Mouse (Mus musculus): ENCODE measurements around the gene Agtpbp1. TPM values are rescaled to one million over a fixed set of nuclear protein-coding genes. Genes with fewer than 3 reads are reported as not detected.

Gene Agtpbp1
- polyA plus RNA-seq, 1 experiment from 2014 or later, result 14.9 TPM

GRCm38 (mm10) chr13:59572549-59572948 is 12.5 kb downstream of the Agtpbp1 start:
- no peak overlapping the region for H3K4me2 ChIP-seq
- no peaks in the 10 kb centered on the region for H3K9me3 ChIP-seq (replicated peaks)
- ATAC-seq (ENCODE audit: insufficient number of reproducible peaks, low FRiP score), result no peak
- no peaks in the 10 kb centered on the region for H3K27me3 ChIP-seq (replicated peaks)
- 87% methylated on average over 2 of the region's 2 CpGs for WGBS
- no peaks in the 10 kb centered on the region for H3K36me3 ChIP-seq
- no peaks in the 10 kb centered on the region for H3K4me1 ChIP-seq (replicated peaks)
- no peak overlapping the region for H3K4me3 ChIP-seq
- H3K27ac ChIP-seq (ENCODE audit: poor library complexity, severe bottlenecking), result no peak overlapping the region
- no peak overlapping the region for H3K9ac ChIP-seq

- Histone ChIP-seq H3K36me3 (no peaks in the 10 kb centered on the region), H3K9me3 (replicated peaks) (no peaks in the 10 kb centered on the region), H3K27ac (ENCODE audit: poor library complexity, severe bottlenecking) (no peak overlapping the region), H3K4me3 (no peak overlapping the region), H3K9ac (no peak overlapping the region), H3K4me1 (replicated peaks) (no peaks in the 10 kb centered on the region), H3K4me2 (no peak overlapping the region), H3K27me3 (replicated peaks) (no peaks in the 10 kb centered on the region)
- WGBS, result 67% methylated on average over 6 of the region's 6 CpGs
- no peak for ATAC-seq (ENCODE audit: insufficient number of reproducible peaks, low FRiP score)
Measured at GRCm38 (mm10) chr13:59571107-59571506, 13.9 kb downstream of the Agtpbp1 start.

- Histone ChIP-seq H3K9ac (no peak overlapping the region), H3K27me3 (replicated peaks) (no peaks in the 10 kb centered on the region), H3K4me3 (no peak overlapping the region), H3K4me1 (replicated peaks) (no peaks in the 10 kb centered on the region), H3K27ac (ENCODE audit: poor library complexity, severe bottlenecking) (no peak overlapping the region), H3K4me2 (no peak overlapping the region), H3K36me3 (no peaks in the 10 kb centered on the region), H3K9me3 (replicated peaks) (no peaks in the 10 kb centered on the region)
- no peak for ATAC-seq (ENCODE audit: insufficient number of reproducible peaks, low FRiP score)
- WGBS, result 56% methylated on average over 9 of the region's 9 CpGs
Measured at GRCm38 (mm10) chr13:59565945-59566520, 19.0 kb downstream of the Agtpbp1 start.

GRCm38 (mm10) chr13:59564923-59565322 is 20.1 kb downstream of the Agtpbp1 start:
- H3K9ac ChIP-seq, result no peak overlapping the region
- WGBS, result 77% methylated on average over 10 of the region's 10 CpGs
- no peaks in the 10 kb centered on the region for H3K36me3 ChIP-seq
- H3K4me3 ChIP-seq, result no peak overlapping the region
- no peaks in the 10 kb centered on the region for H3K9me3 ChIP-seq (replicated peaks)
- no peak for ATAC-seq (ENCODE audit: insufficient number of reproducible peaks, low FRiP score)
- no peaks in the 10 kb centered on the region for H3K4me1 ChIP-seq (replicated peaks)
- H3K27ac ChIP-seq (ENCODE audit: poor library complexity, severe bottlenecking), result no peak overlapping the region
- H3K4me2 ChIP-seq, result no peak overlapping the region
- no peaks in the 10 kb centered on the region for H3K27me3 ChIP-seq (replicated peaks)

GRCm38 (mm10) chr13:59564505-59564904 is 20.5 kb downstream of the Agtpbp1 start:
- H3K4me2 ChIP-seq, result no peak overlapping the region
- H3K9ac ChIP-seq, result no peak overlapping the region
- ATAC-seq (ENCODE audit: insufficient number of reproducible peaks, low FRiP score), result no peak
- no peaks in the 10 kb centered on the region for H3K27me3 ChIP-seq (replicated peaks)
- no peak overlapping the region for H3K27ac ChIP-seq (ENCODE audit: poor library complexity, severe bottlenecking)
- 75% methylated on average over 4 of the region's 4 CpGs for WGBS
- H3K36me3 ChIP-seq, result no peaks in the 10 kb centered on the region
- H3K4me1 ChIP-seq (replicated peaks), result no peaks in the 10 kb centered on the region
- no peak overlapping the region for H3K4me3 ChIP-seq
- H3K9me3 ChIP-seq (replicated peaks), result no peaks in the 10 kb centered on the region

GRCm38 (mm10) chr13:59562471-59562870 is 22.6 kb downstream of the Agtpbp1 start:
- Histone ChIP-seq H3K27ac (ENCODE audit: poor library complexity, severe bottlenecking) (no peak overlapping the region), H3K9me3 (replicated peaks) (no peaks in the 10 kb centered on the region), H3K4me2 (no peak overlapping the region), H3K27me3 (replicated peaks) (no peaks in the 10 kb centered on the region), H3K9ac (no peak overlapping the region), H3K4me1 (replicated peaks) (peaks cover 6% of the 10 kb centered on the region), H3K4me3 (no peak overlapping the region), H3K36me3 (no peaks in the 10 kb centered on the region)
- ATAC-seq (ENCODE audit: insufficient number of reproducible peaks, low FRiP score), result no peak
- 76% methylated on average over 2 of the region's 2 CpGs for WGBS

- WGBS, result 90% methylated on average over 5 of the region's 5 CpGs
- Histone ChIP-seq H3K9me3 (replicated peaks) (no peaks in the 10 kb centered on the region), H3K4me3 (no peak overlapping the region), H3K4me2 (no peak overlapping the region), H3K27ac (ENCODE audit: poor library complexity, severe bottlenecking) (no peak overlapping the region), H3K36me3 (no peaks in the 10 kb centered on the region), H3K27me3 (replicated peaks) (no peaks in the 10 kb centered on the region), H3K9ac (no peak overlapping the region), H3K4me1 (replicated peaks) (peaks cover 18% of the 10 kb centered on the region)
- ATAC-seq (ENCODE audit: insufficient number of reproducible peaks, low FRiP score), result no peak
Measured at GRCm38 (mm10) chr13:59558776-59559175, 26.3 kb downstream of the Agtpbp1 start.

GRCm38 (mm10) chr13:59557185-59557985 is 27.6 kb downstream of the Agtpbp1 start:
- under 1% methylated on average over 44 of the region's 73 CpGs for WGBS
- H3K4me1 ChIP-seq (replicated peaks), result peaks cover 18% of the 10 kb centered on the region
- peak overlapping the region; percentile 81 for H3K4me2 ChIP-seq
- peak overlapping the region; percentile 57 for H3K27ac ChIP-seq (ENCODE audit: poor library complexity, severe bottlenecking)
- peak overlapping the region; percentile 91 for H3K9ac ChIP-seq
- ATAC-seq (ENCODE audit: insufficient number of reproducible peaks, low FRiP score), result peak; percentile 94
- no peaks in the 10 kb centered on the region for H3K36me3 ChIP-seq
- peak overlapping the region; percentile 78 for H3K4me3 ChIP-seq
- no peaks in the 10 kb centered on the region for H3K27me3 ChIP-seq (replicated peaks)
- no peaks in the 10 kb centered on the region for H3K9me3 ChIP-seq (replicated peaks)

GRCm38 (mm10) chr13:59556670-59557069 is 28.4 kb downstream of the Agtpbp1 start:
- peak overlapping the region; percentile 57 for H3K27ac ChIP-seq (ENCODE audit: poor library complexity, severe bottlenecking)
- no peaks in the 10 kb centered on the region for H3K27me3 ChIP-seq (replicated peaks)
- no peaks in the 10 kb centered on the region for H3K9me3 ChIP-seq (replicated peaks)
- peaks cover 18% of the 10 kb centered on the region for H3K4me1 ChIP-seq (replicated peaks)
- WGBS, result 1% methylated on average over 45 of the region's 45 CpGs
- peak; percentile 85 for ATAC-seq (ENCODE audit: insufficient number of reproducible peaks, low FRiP score)
- peak overlapping the region; percentile 91 for H3K9ac ChIP-seq
- H3K4me3 ChIP-seq, result peak overlapping the region; percentile 78
- H3K36me3 ChIP-seq, result no peaks in the 10 kb centered on the region
- H3K4me2 ChIP-seq, result peak overlapping the region; percentile 81

GRCm38 (mm10) chr13:59555613-59556192 is 29.3 kb downstream of the Agtpbp1 start:
- H3K4me2 ChIP-seq, result peak overlapping the region; percentile 81
- no peaks in the 10 kb centered on the region for H3K9me3 ChIP-seq (replicated peaks)
- no peaks in the 10 kb centered on the region for H3K36me3 ChIP-seq
- peaks cover 18% of the 10 kb centered on the region for H3K4me1 ChIP-seq (replicated peaks)
- WGBS, result 77% methylated on average over 8 of the region's 8 CpGs
- no peak overlapping the region for H3K9ac ChIP-seq
- ATAC-seq (ENCODE audit: insufficient number of reproducible peaks, low FRiP score), result no peak
- H3K27me3 ChIP-seq (replicated peaks), result no peaks in the 10 kb centered on the region
- H3K27ac ChIP-seq (ENCODE audit: poor library complexity, severe bottlenecking), result no peak overlapping the region
- no peak overlapping the region for H3K4me3 ChIP-seq

GRCm38 (mm10) chr13:59554772-59555505 is 30.1 kb downstream of the Agtpbp1 start:
- no peaks in the 10 kb centered on the region for H3K27me3 ChIP-seq (replicated peaks)
- no peak overlapping the region for H3K4me3 ChIP-seq
- H3K36me3 ChIP-seq, result no peaks in the 10 kb centered on the region
- 71% methylated on average over 17 of the region's 17 CpGs for WGBS
- H3K9ac ChIP-seq, result no peak overlapping the region
- ATAC-seq (ENCODE audit: insufficient number of reproducible peaks, low FRiP score), result no peak
- no peaks in the 10 kb centered on the region for H3K9me3 ChIP-seq (replicated peaks)
- H3K4me2 ChIP-seq, result peak overlapping the region; percentile 2; the same call in 1 of the 2 replicates
- H3K27ac ChIP-seq (ENCODE audit: poor library complexity, severe bottlenecking), result no peak overlapping the region
- peaks cover 18% of the 10 kb centered on the region for H3K4me1 ChIP-seq (replicated peaks)

All from heart, embryonic 12.5 days (tissue).